ENCODE assay signal across 9 mouse cellular contexts in genomic region chr3:108570813-108571212, GRCm38 (mm10). TPM values are rescaled to one million over a fixed set of nuclear protein-coding genes. Genes with fewer than 3 reads are reported as not detected.
DNase-seq lines count a peak whose midpoint lies in the region; ATAC-seq lines count a peak whose summit lies in the region.
"Had no signal": no experiment of that assay in that cellular context is flagged by ENCODE, and none has a peak within 500 bp of the region (broad histone marks: within the 10 kb centered on the region; RNA-seq: fewer than 3 reads in every experiment).

No protein-coding gene starts in this region.

- WGBS in heart, embryonic 11.5 days (ENCODE audit: insufficient replicate concordance): 87% methylated on average over 14 of the region's 14 CpGs
- WGBS in midbrain, embryonic 10.5 days: 88% methylated on average over 14 of the region's 14 CpGs
- WGBS in midbrain, embryonic 16.5 days: 92% methylated on average over 14 of the region's 14 CpGs
- 89% methylated on average over 14 of the region's 14 CpGs for WGBS in limb, embryonic 11.5 days
- 90% methylated on average over 14 of the region's 14 CpGs for WGBS in neural tube, embryonic 13.5 days

- DNase-seq in heart, adult 11 months: no peak
- DNase-seq in midbrain, embryonic 10.5 days (ENCODE audit: low spot score): no peak
- DNase-seq in limb, embryonic 11.5 days (ENCODE audit: low spot score): no peak
- DNase-seq in cerebellum, postnatal 14 days: no peak
- DNase-seq in layer of hippocampus, adult 8-10 months (ENCODE audit: low spot score in 2 of 2): no peak

- no peaks in the 10 kb centered on the region for H3K9me3 ChIP-seq in heart, embryonic 11.5 days (replicated peaks; ENCODE audit: control insufficient read depth, low read length)
- no peaks in the 10 kb centered on the region for H3K9me3 ChIP-seq in midbrain, embryonic 10.5 days (replicated peaks)
- no peaks in the 10 kb centered on the region for H3K9me3 ChIP-seq in midbrain, embryonic 16.5 days (replicated peaks; ENCODE audit: control insufficient read depth, low read length, poor library complexity, severe bottlenecking)
- no peaks in the 10 kb centered on the region for H3K9me3 ChIP-seq in limb, embryonic 11.5 days (ENCODE audit: control insufficient read depth, low read length)
- H3K9me3 ChIP-seq in neural tube, embryonic 13.5 days: no peaks in the 10 kb centered on the region

- H3K27ac ChIP-seq in heart, embryonic 11.5 days (ENCODE audit: low read depth, low read length): no peak overlapping the region
- no peak overlapping the region for H3K27ac ChIP-seq in midbrain, embryonic 10.5 days (replicated peaks)
- no peak overlapping the region for H3K27ac ChIP-seq in midbrain, embryonic 16.5 days (ENCODE audit: low read length)
- no peak overlapping the region for H3K27ac ChIP-seq in limb, embryonic 11.5 days (replicated peaks; ENCODE audit: low read depth, low read length)
- 0 out of 2 replicates have a peak overlapping the region, but pooled peaks have one; percentile 49 for H3K27ac ChIP-seq in neural tube, embryonic 13.5 days (replicated peaks)

- no peak overlapping the region for H3K9ac ChIP-seq in heart, embryonic 11.5 days (ENCODE audit: low read depth, low read length)
- no peak overlapping the region for H3K9ac ChIP-seq in midbrain, embryonic 16.5 days (ENCODE audit: low read depth, low read length)
- no peak overlapping the region for H3K9ac ChIP-seq in limb, embryonic 11.5 days (ENCODE audit: low read length)
- no peak overlapping the region for H3K9ac ChIP-seq in neural tube, embryonic 13.5 days

- H3K36me3 ChIP-seq in heart, embryonic 11.5 days (ENCODE audit: control insufficient read depth, insufficient read depth, low read length): no peaks in the 10 kb centered on the region
- peaks cover 8% of the 10 kb centered on the region; the same call in 1 of the 2 replicates for H3K36me3 ChIP-seq in midbrain, embryonic 10.5 days
- H3K36me3 ChIP-seq in midbrain, embryonic 16.5 days (ENCODE audit: control insufficient read depth, insufficient read depth, low read length): no peaks in the 10 kb centered on the region
- no peaks in the 10 kb centered on the region for H3K36me3 ChIP-seq in limb, embryonic 11.5 days (ENCODE audit: control insufficient read depth, insufficient read depth, low read length)
- no peaks in the 10 kb centered on the region for H3K36me3 ChIP-seq in neural tube, embryonic 13.5 days

- 0 out of 2 replicates have a peak, but pooled peaks cover 2% of the 10 kb centered on the region for H3K27me3 ChIP-seq in heart, embryonic 11.5 days (ENCODE audit: control insufficient read depth, insufficient read depth, low read length)
- no peaks in the 10 kb centered on the region for H3K27me3 ChIP-seq in midbrain, embryonic 10.5 days (ENCODE audit: low read depth, poor library complexity, severe bottlenecking)
- no peaks in the 10 kb centered on the region for H3K27me3 ChIP-seq in midbrain, embryonic 16.5 days (ENCODE audit: control insufficient read depth, insufficient read depth, low read depth, low read length)
- H3K27me3 ChIP-seq in limb, embryonic 11.5 days (ENCODE audit: control insufficient read depth, insufficient read depth, low read length): no peaks in the 10 kb centered on the region
- H3K27me3 ChIP-seq in neural tube, embryonic 13.5 days: no peaks in the 10 kb centered on the region

- peaks cover 8% of the 10 kb centered on the region for H3K4me1 ChIP-seq in heart, embryonic 11.5 days (ENCODE audit: control insufficient read depth, insufficient read depth, low read length)
- peaks cover 55% of the 10 kb centered on the region for H3K4me1 ChIP-seq in midbrain, embryonic 10.5 days
- peaks cover 17% of the 10 kb centered on the region for H3K4me1 ChIP-seq in midbrain, embryonic 16.5 days (ENCODE audit: control insufficient read depth, insufficient read depth, low read length)
- 0 out of 2 replicates have a peak, but pooled peaks cover 5% of the 10 kb centered on the region for H3K4me1 ChIP-seq in limb, embryonic 11.5 days (ENCODE audit: control insufficient read depth, insufficient read depth, low read length)
- peaks cover 31% of the 10 kb centered on the region for H3K4me1 ChIP-seq in neural tube, embryonic 13.5 days (replicated peaks)

- peak overlapping the region; percentile 78 for H3K4me3 ChIP-seq in heart, embryonic 11.5 days (ENCODE audit: low read depth, low read length)
- peak overlapping the region; percentile 82 for H3K4me3 ChIP-seq in midbrain, embryonic 10.5 days
- no peak overlapping the region for H3K4me3 ChIP-seq in midbrain, embryonic 16.5 days (ENCODE audit: low read depth, low read length)
- H3K4me3 ChIP-seq in limb, embryonic 11.5 days (ENCODE audit: low read depth, low read length): peak overlapping the region; percentile 63
- H3K4me3 ChIP-seq in neural tube, embryonic 13.5 days: peak overlapping the region; percentile 68

- no peak for ATAC-seq in heart, embryonic 11.5 days (replicated peaks; ENCODE audit: insufficient number of reproducible peaks, low FRiP score, low TSS enrichment)
- no peak for ATAC-seq in midbrain, embryonic 16.5 days
- ATAC-seq in limb, embryonic 11.5 days (ENCODE audit: insufficient number of reproducible peaks, low FRiP score, low TSS enrichment, low read depth): no peak
- no peak for ATAC-seq in neural tube, embryonic 13.5 days (ENCODE audit: low read depth)

- H3K4me2 ChIP-seq in heart, embryonic 11.5 days: peak overlapping the region; percentile 78
- H3K4me2 ChIP-seq in midbrain, embryonic 16.5 days (ENCODE audit: low read length): no peak overlapping the region
- peak overlapping the region; percentile 77 for H3K4me2 ChIP-seq in limb, embryonic 11.5 days (ENCODE audit: low read depth, severe bottlenecking)
- H3K4me2 ChIP-seq in neural tube, embryonic 13.5 days: peak overlapping the region; percentile 48

RNA-seq across cellular contexts. Expression of gene Taf13, which starts 0.7 kb away (rescaled TPM):
- polyA plus RNA-seq in heart, embryonic 11.5 days (2014; fragmentation: Nextera tagmentation; extraction: Ambion mirVana): 25.4 and 31.8 TPM in 2 replicates
- 72.9 and 78.3 TPM in 2 replicates for polyA plus RNA-seq in midbrain, embryonic 10.5 days (2016; fragmentation: Nextera tagmentation; extraction: Ambion mirVana)
- 55.5 and 59.1 TPM in 2 replicates for polyA plus RNA-seq in midbrain, embryonic 16.5 days (2015; fragmentation: Nextera tagmentation; extraction: Ambion mirVana)
- 48.1 and 54.8 TPM in 2 replicates for polyA plus RNA-seq in limb, embryonic 11.5 days (2014; fragmentation: Nextera tagmentation; extraction: Ambion mirVana)
- 71.4 and 76.0 TPM in 2 replicates for polyA plus RNA-seq in neural tube, embryonic 13.5 days (2015; fragmentation: Nextera tagmentation; extraction: Ambion mirVana)
- 10 to 100 TPM; 22.1 to 28.2 (median 27.0) TPM for total RNA-seq in layer of hippocampus, adult 8-10 months (2022)

RNA-seq across cellular contexts. Expression of gene Tmem167b, which starts 8.5 kb away (rescaled TPM):
- 31.7 and 34.6 TPM in 2 replicates for polyA plus RNA-seq in heart, embryonic 11.5 days (2014; fragmentation: Nextera tagmentation; extraction: Ambion mirVana)
- polyA plus RNA-seq in midbrain, embryonic 10.5 days (2016; fragmentation: Nextera tagmentation; extraction: Ambion mirVana): 38.6 and 50.8 TPM in 2 replicates
- 55.8 and 60.3 TPM in 2 replicates for polyA plus RNA-seq in midbrain, embryonic 16.5 days (2015; fragmentation: Nextera tagmentation; extraction: Ambion mirVana)
- polyA plus RNA-seq in limb, embryonic 11.5 days (2014; fragmentation: Nextera tagmentation; extraction: Ambion mirVana): 37.1 and 39.7 TPM in 2 replicates
- 57.2 and 58.4 TPM in 2 replicates for polyA plus RNA-seq in neural tube, embryonic 13.5 days (2015; fragmentation: Nextera tagmentation; extraction: Ambion mirVana)
- 10 to 100 TPM; 48.9 to 63.5 (median 54.0) TPM for total RNA-seq in layer of hippocampus, adult 8-10 months (2022)

RNA-seq across cellular contexts. Expression of gene Wdr47, which starts 20.3 kb away (rescaled TPM):
- polyA plus RNA-seq in heart, embryonic 11.5 days (2014; fragmentation: Nextera tagmentation; extraction: Ambion mirVana): 7.5 and 8.9 TPM in 2 replicates
- polyA plus RNA-seq in midbrain, embryonic 10.5 days (2016; fragmentation: Nextera tagmentation; extraction: Ambion mirVana): 23.6 and 36.5 TPM in 2 replicates
- polyA plus RNA-seq in midbrain, embryonic 16.5 days (2015; fragmentation: Nextera tagmentation; extraction: Ambion mirVana): 124 and 128 TPM in 2 replicates
- polyA plus RNA-seq in limb, embryonic 11.5 days (2014; fragmentation: Nextera tagmentation; extraction: Ambion mirVana): 8.3 and 9.3 TPM in 2 replicates
- 78.2 and 85.0 TPM in 2 replicates for polyA plus RNA-seq in neural tube, embryonic 13.5 days (2015; fragmentation: Nextera tagmentation; extraction: Ambion mirVana)
- 100 to 1,000 TPM; 113 to 153 (median 135) TPM for total RNA-seq in layer of hippocampus, adult 8-10 months (2022)

RNA-seq across cellular contexts. Expression of gene 5330417C22Rik, which starts 34.5 kb away (rescaled TPM):
- polyA plus RNA-seq in heart, embryonic 11.5 days (2014; fragmentation: Nextera tagmentation; extraction: Ambion mirVana): 0.59 and 0.63 TPM in 2 replicates
- polyA plus RNA-seq in midbrain, embryonic 10.5 days (2016; fragmentation: Nextera tagmentation; extraction: Ambion mirVana): 2.6 and 3.2 TPM in 2 replicates
- polyA plus RNA-seq in midbrain, embryonic 16.5 days (2015; fragmentation: Nextera tagmentation; extraction: Ambion mirVana): 20.8 and 21.5 TPM in 2 replicates
- polyA plus RNA-seq in limb, embryonic 11.5 days (2014; fragmentation: Nextera tagmentation; extraction: Ambion mirVana): 0.21 and 0.34 TPM in 2 replicates
- 6.9 and 10.6 TPM in 2 replicates for polyA plus RNA-seq in neural tube, embryonic 13.5 days (2015; fragmentation: Nextera tagmentation; extraction: Ambion mirVana)
- total RNA-seq in layer of hippocampus, adult 8-10 months (2022): 10 to 100 TPM; 22.1 to 33.4 (median 25.9) TPM

RNA-seq across cellular contexts. Expression of gene 1700013F07Rik, which starts 36.9 kb away (rescaled TPM):
- polyA plus RNA-seq in heart, embryonic 11.5 days (2014; fragmentation: Nextera tagmentation; extraction: Ambion mirVana): not detected in 2 replicates
- 0.49 and 0.63 TPM in 2 replicates for polyA plus RNA-seq in midbrain, embryonic 10.5 days (2016; fragmentation: Nextera tagmentation; extraction: Ambion mirVana)
- polyA plus RNA-seq in midbrain, embryonic 16.5 days (2015; fragmentation: Nextera tagmentation; extraction: Ambion mirVana): 3.1 and 4.4 TPM in 2 replicates
- 0.47 TPM in 1 of 2 replicates, not detected in the other for polyA plus RNA-seq in limb, embryonic 11.5 days (2014; fragmentation: Nextera tagmentation; extraction: Ambion mirVana)
- 0.42 TPM in 1 of 2 replicates, not detected in the other for polyA plus RNA-seq in neural tube, embryonic 13.5 days (2015; fragmentation: Nextera tagmentation; extraction: Ambion mirVana)
- total RNA-seq in layer of hippocampus, adult 8-10 months (2022): 1 to 10 TPM; 1.4 to 3.5 (median 2.3) TPM
- polyA plus RNA-seq: embryonic facial prominence, embryonic 11.5 days had no signal
